Mouse (Mus musculus) small intestine, adult 2 months (tissue): Measurements from ENCODE around the gene Olfr470.
"Not testable (repeated sequence)": the region's sequence is repeated elsewhere in the genome, so short reads cannot be mapped to it uniquely, and the experiment has no call there.

ENCODE experiments used
- CTCF ChIP-seq: fragments of 200-500 bp; IDR thresholded peaks from 2 replicates; pipeline ENCODE4 v1.5.1; 2012; ENCODE audit warnings: low read depth, mild to moderate bottlenecking, control low read depth, inconsistent platforms, low read length, moderate library complexity, mixed read lengths; ENCODE audit not compliant: insufficient replicate concordance, insufficient read length; ENCODE audit errors: extremely low read depth
- POLR2A ChIP-seq: fragments of 200-500 bp; IDR thresholded peaks from 2 replicates; pipeline ENCODE4 v1.6.1; 2012; ENCODE audit warnings: low read depth, mild to moderate bottlenecking, control low read depth, inconsistent platforms, low read length, moderate library complexity

DNA sequence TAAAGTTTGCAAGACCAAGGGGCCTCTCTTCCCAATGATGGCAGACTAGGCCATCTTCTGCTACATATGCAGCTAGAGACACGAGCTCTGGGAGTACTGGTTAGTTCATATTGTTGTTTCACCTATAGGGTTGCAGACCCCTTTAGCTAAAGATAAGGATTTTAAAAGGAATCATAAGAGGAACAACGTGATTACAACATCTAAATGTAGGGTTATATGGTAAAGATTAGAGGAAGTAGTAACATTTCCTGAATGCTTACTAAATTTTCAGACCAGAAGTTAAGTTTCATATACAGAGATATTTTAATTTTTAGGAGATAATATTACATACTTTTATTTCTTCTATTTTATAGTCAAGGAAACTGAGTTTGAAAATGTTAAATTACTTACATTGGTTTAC lies 23.4 kb downstream of the Olfr470 start:
- not testable (repeated sequence) for TF ChIP-seq CTCF, POLR2A
